Mouse (Mus musculus): Measurements from ENCODE around the gene D430042O09Rik.

DNA sequence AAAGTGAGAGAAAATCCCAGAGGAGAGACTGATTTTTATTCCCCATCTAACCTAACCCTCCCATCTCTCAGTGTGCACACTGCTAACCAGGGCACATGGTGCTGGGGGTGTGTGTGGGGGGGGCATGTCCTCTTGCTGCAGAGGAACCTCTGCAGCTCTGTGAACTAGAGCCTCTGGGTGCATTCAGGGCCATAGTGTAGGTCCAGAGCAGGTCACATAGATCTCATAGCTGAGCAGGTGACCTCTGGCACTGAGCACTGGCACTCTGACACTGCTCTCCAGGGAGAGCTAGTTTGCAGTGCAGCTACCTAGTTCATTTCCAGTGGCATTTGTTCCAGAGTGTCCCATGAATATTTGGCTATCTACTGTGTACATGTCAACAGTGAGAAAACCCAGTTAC lies 24.0 kb downstream of the D430042O09Rik start:
- TF ChIP-seq CTCF (IDR thresholded peaks at IDR 0.05; ENCODE audit: low read depth, low read length) (no peak), POLR2A (IDR thresholded peaks at IDR 0.05; ENCODE audit: extremely low read depth, insufficient read depth, low read length) (no peak)

Data from liver, adult 2 months (tissue).